Mouse (Mus musculus): ENCODE measurements at regions not wholly inside any gene's neighbourhood (a gene's known extent, or its start where the extent isn't known, plus 50 kb on each side); places are given as distances from the start of the nearest gene placed in this dataset.

DNA sequence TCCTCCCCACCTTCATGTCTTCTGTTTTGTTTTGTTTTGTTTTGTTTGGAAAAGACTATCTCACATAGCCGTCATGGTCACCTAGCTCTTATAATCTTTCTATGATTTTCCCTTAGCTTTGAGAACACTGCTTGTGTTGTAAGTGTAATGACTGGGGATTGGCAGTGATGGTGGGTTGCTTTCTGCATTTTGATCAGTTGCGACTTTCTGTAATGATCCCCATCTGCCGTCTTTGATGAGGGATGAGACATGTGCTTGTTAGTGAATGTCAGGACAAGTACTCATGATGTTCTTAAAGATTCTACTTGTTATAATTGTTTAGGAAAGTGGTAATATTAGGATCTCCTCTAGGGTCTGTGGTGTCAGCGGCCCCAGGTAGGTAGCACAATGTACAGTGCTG, 809.4 kb downstream of the Kcnj2 start:
- Histone ChIP-seq H3K36me3 (ENCODE audit: control insufficient read depth, insufficient read depth, low read length) (no peaks in the 10 kb centered on the region), H3K4me3 (ENCODE audit: low read depth, low read length) (no peak overlapping the region), H3K27ac (replicated peaks) (no peak overlapping the region), H3K9ac (ENCODE audit: low read length) (no peak overlapping the region), H3K4me2 (replicated peaks; ENCODE audit: low read depth) (no peak overlapping the region), H3K9me3 (ENCODE audit: control insufficient read depth, low read length) (no peaks in the 10 kb centered on the region), H3K27me3 (ENCODE audit: control insufficient read depth, insufficient read depth, low read length) (no peaks in the 10 kb centered on the region), H3K4me1 (replicated peaks; ENCODE audit: control insufficient read depth, insufficient read depth) (no peaks in the 10 kb centered on the region)
- DNase-seq (ENCODE audit: low spot score): no peak
- 90% methylated on average over 4 of the region's 4 CpGs for WGBS
- TF ChIP-seq EP300 (optimal IDR thresholded peaks at IDR 0.05) (no peak), CTCF (IDR thresholded peaks at IDR 0.05; ENCODE audit: low read depth) (no peak)
- ATAC-seq (ENCODE audit: low FRiP score, low TSS enrichment): no peak

DNA sequence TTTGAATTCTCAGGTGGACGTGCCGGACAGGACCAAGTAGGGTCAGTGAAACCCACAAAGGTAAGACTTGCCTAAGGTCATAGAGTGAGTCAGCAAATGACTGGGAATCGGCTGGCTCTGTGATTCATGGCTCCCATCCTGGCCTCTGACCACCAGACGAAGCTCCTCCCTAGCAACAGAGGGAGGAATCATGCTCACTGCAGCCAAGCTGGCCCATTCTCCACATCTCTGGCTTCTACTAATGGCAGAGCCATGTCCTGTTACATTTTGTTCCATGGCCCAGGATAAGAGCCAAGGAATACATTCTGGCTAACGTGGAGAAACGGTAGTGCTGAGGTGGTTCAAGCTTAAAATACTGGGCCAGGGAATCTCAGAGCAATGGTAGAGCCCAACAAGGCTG, 814.2 kb downstream of the Kcnj2 start:
- no peak for DNase-seq (ENCODE audit: low spot score)
- Histone ChIP-seq H3K27ac (replicated peaks) (no peak overlapping the region), H3K4me3 (ENCODE audit: low read depth, low read length) (no peak overlapping the region), H3K4me1 (replicated peaks; ENCODE audit: control insufficient read depth, insufficient read depth) (no peaks in the 10 kb centered on the region), H3K4me2 (replicated peaks; ENCODE audit: low read depth) (no peak overlapping the region), H3K9me3 (ENCODE audit: control insufficient read depth, low read length) (no peaks in the 10 kb centered on the region), H3K9ac (ENCODE audit: low read length) (no peak overlapping the region), H3K36me3 (ENCODE audit: control insufficient read depth, insufficient read depth, low read length) (no peaks in the 10 kb centered on the region), H3K27me3 (ENCODE audit: control insufficient read depth, insufficient read depth, low read length) (no peaks in the 10 kb centered on the region)
- TF ChIP-seq EP300 (optimal IDR thresholded peaks at IDR 0.05) (no peak), CTCF (IDR thresholded peaks at IDR 0.05; ENCODE audit: low read depth) (no peak)
- WGBS: 79% methylated on average over 6 of the region's 6 CpGs
- no peak for ATAC-seq (ENCODE audit: low FRiP score, low TSS enrichment)

GRCm38 (mm10) chr11:111890026-111890425, 824.1 kb downstream of the Kcnj2 start:
- Histone ChIP-seq H3K9me3 (ENCODE audit: control insufficient read depth, low read length) (no peaks in the 10 kb centered on the region), H3K36me3 (ENCODE audit: control insufficient read depth, insufficient read depth, low read length) (no peaks in the 10 kb centered on the region), H3K9ac (ENCODE audit: low read length) (no peak overlapping the region), H3K27ac (replicated peaks) (no peak overlapping the region), H3K27me3 (ENCODE audit: control insufficient read depth, insufficient read depth, low read length) (no peaks in the 10 kb centered on the region), H3K4me3 (ENCODE audit: low read depth, low read length) (no peak overlapping the region), H3K4me1 (replicated peaks; ENCODE audit: control insufficient read depth, insufficient read depth) (no peaks in the 10 kb centered on the region), H3K4me2 (replicated peaks; ENCODE audit: low read depth) (no peak overlapping the region)
- WGBS: 56% methylated on average over 3 of the region's 3 CpGs
- ATAC-seq (ENCODE audit: low FRiP score, low TSS enrichment) (no peak), DNase-seq (ENCODE audit: low spot score) (no peak)
- TF ChIP-seq CTCF (IDR thresholded peaks at IDR 0.05; ENCODE audit: low read depth): no peak
- TF ChIP-seq EP300 (optimal IDR thresholded peaks at IDR 0.05): no peak

DNA sequence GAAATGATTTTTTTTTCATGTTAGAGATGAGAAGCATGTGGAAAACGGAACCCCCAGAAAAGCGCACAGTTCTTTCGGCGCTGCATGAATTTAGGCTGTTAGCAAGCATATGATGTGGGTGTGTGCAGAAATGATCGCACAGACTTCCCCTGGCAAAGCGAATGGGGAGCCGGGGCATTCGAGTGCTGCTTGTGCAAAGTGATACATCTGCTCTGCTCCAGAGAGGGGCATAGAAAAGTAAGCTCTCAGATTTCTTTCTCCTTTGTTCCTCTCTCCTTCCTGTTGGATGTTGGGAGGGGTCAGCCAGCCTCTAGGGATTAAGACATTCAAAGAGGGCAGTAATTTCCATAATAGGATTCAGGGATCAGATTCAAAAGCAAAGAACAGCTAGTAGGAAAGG, 827.9 kb downstream of the Kcnj2 start:
- Histone ChIP-seq H3K4me1 (replicated peaks; ENCODE audit: control insufficient read depth, insufficient read depth) (no peaks in the 10 kb centered on the region), H3K27ac (replicated peaks) (no peak overlapping the region), H3K4me3 (ENCODE audit: low read depth, low read length) (no peak overlapping the region), H3K9ac (ENCODE audit: low read length) (no peak overlapping the region), H3K4me2 (replicated peaks; ENCODE audit: low read depth) (no peak overlapping the region), H3K9me3 (ENCODE audit: control insufficient read depth, low read length) (no peaks in the 10 kb centered on the region), H3K36me3 (ENCODE audit: control insufficient read depth, insufficient read depth, low read length) (no peaks in the 10 kb centered on the region), H3K27me3 (ENCODE audit: control insufficient read depth, insufficient read depth, low read length) (no peaks in the 10 kb centered on the region)
- WGBS: 44% methylated on average over 8 of the region's 8 CpGs
- ATAC-seq (ENCODE audit: low FRiP score, low TSS enrichment): no peak
- no peak for DNase-seq (ENCODE audit: low spot score)
- TF ChIP-seq CTCF (IDR thresholded peaks at IDR 0.05; ENCODE audit: low read depth): no peak
- no peak for TF ChIP-seq EP300 (optimal IDR thresholded peaks at IDR 0.05)

- Histone ChIP-seq H3K27ac (replicated peaks) (no peak overlapping the region), H3K9ac (ENCODE audit: low read length) (no peak overlapping the region), H3K4me1 (replicated peaks; ENCODE audit: control insufficient read depth, insufficient read depth) (no peaks in the 10 kb centered on the region), H3K27me3 (ENCODE audit: control insufficient read depth, insufficient read depth, low read length) (no peaks in the 10 kb centered on the region), H3K4me3 (ENCODE audit: low read depth, low read length) (no peak overlapping the region), H3K36me3 (ENCODE audit: control insufficient read depth, insufficient read depth, low read length) (no peaks in the 10 kb centered on the region), H3K4me2 (replicated peaks; ENCODE audit: low read depth) (no peak overlapping the region), H3K9me3 (ENCODE audit: control insufficient read depth, low read length) (no peaks in the 10 kb centered on the region)
- DNase-seq (ENCODE audit: low spot score): no peak
- no peak for ATAC-seq (ENCODE audit: low FRiP score, low TSS enrichment)
- WGBS: 83% methylated on average over 4 of the region's 4 CpGs
- TF ChIP-seq CTCF (IDR thresholded peaks at IDR 0.05; ENCODE audit: low read depth): no peak
- no peak for TF ChIP-seq EP300 (optimal IDR thresholded peaks at IDR 0.05)
Observed at GRCm38 (mm10) chr11:111895221-111896200, 829.5 kb downstream of the Kcnj2 start.

DNA sequence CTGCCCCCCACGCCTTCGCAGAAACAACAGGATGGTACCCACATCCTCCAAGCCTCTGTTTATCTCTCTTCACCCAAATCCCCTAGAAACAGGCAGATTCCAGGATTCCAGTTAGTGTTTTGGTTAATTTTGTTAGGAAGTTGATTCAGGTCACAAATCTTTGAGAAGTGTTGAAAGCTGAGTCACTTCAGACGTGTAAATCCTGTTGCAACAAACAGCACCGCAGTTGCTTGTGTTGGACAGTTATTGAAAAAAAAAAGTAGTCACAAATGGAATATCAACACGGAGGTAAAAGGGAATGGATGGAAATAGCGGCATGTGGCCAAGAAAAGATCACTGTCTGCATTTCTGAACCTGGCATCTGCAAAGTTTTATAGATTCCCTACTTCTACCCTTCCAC, 831.0 kb downstream of the Kcnj2 start:
- Histone ChIP-seq H3K4me3 (ENCODE audit: low read depth, low read length) (no peak overlapping the region), H3K9me3 (ENCODE audit: control insufficient read depth, low read length) (no peaks in the 10 kb centered on the region), H3K4me1 (replicated peaks; ENCODE audit: control insufficient read depth, insufficient read depth) (no peaks in the 10 kb centered on the region), H3K9ac (ENCODE audit: low read length) (no peak overlapping the region), H3K27ac (replicated peaks) (no peak overlapping the region), H3K27me3 (ENCODE audit: control insufficient read depth, insufficient read depth, low read length) (no peaks in the 10 kb centered on the region), H3K36me3 (ENCODE audit: control insufficient read depth, insufficient read depth, low read length) (no peaks in the 10 kb centered on the region), H3K4me2 (replicated peaks; ENCODE audit: low read depth) (no peak overlapping the region)
- TF ChIP-seq EP300 (optimal IDR thresholded peaks at IDR 0.05) (no peak), CTCF (IDR thresholded peaks at IDR 0.05; ENCODE audit: low read depth) (no peak)
- ATAC-seq (ENCODE audit: low FRiP score, low TSS enrichment) (no peak), DNase-seq (ENCODE audit: low spot score) (no peak)
- 80% methylated on average over 6 of the region's 6 CpGs for WGBS
